Mouse (Mus musculus): Measurements from ENCODE around the gene Klhl11.

- TF ChIP-seq CTCF (IDR thresholded peaks at IDR 0.05; ENCODE audit: extremely low read depth, insufficient read length, insufficient replicate concordance, low read depth, low read length) (no peak), POLR2A (IDR thresholded peaks at IDR 0.05; ENCODE audit: low read depth, low read length) (no peak)
Observed at GRCm38 (mm10) chr11:100441797-100442196, 30.7 kb downstream of the Klhl11 start, which contains the start of the genes Nt5c3b and Klhl10.
